Mouse (Mus musculus): ENCODE results near the gene Astn2. TPM values are rescaled to one million over a fixed set of nuclear protein-coding genes. Genes with fewer than 3 reads are reported as not detected.

Gene Astn2
- polyA plus RNA-seq, 1 experiment = not detected

DNA sequence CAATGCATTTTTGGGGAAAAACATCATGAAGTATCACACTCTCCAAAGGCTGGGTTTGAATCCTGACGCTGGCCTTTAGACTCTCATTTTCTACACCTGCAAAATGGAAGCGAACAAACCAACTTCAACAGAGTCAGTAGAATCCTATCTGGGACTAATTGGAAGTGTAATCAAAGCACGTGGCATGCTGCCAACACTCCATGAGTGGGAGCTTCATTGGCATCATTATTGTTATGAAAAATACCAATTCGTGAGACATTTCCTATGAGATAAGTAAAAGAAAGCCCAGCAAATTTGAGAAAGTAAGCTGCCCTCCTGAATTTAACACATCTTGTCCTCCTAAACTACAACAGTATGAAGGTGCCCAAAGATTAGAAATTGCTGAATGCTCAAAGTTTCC, 955.2 kb downstream of the Astn2 start:
- H3ac ChIP-seq (ENCODE audit: control insufficient read depth, insufficient read length) = no peak overlapping the region
- H3K4me3 ChIP-seq = no peak overlapping the region
- no peaks in the 10 kb centered on the region for H3K79me2 ChIP-seq (ENCODE audit: control insufficient read depth, insufficient read depth)
- no peaks in the 10 kb centered on the region for H3K27me3 ChIP-seq (ENCODE audit: control insufficient read depth, insufficient read depth, insufficient read length)
- no peak overlapping the region for H3K4me2 ChIP-seq (ENCODE audit: low read depth)
- H3K36me3 ChIP-seq (ENCODE audit: control insufficient read depth, insufficient read depth) = no peaks in the 10 kb centered on the region
- no peak for TF ChIP-seq POLR2A (IDR thresholded peaks at IDR 0.05; ENCODE audit: insufficient read length, low read depth)
- no peak for TF ChIP-seq TCF12 (IDR thresholded peaks at IDR 0.05; ENCODE audit: insufficient read depth, poor library complexity, severe bottlenecking)
- no peak for TF ChIP-seq POLR2AphosphoS2 (IDR thresholded peaks at IDR 0.05; ENCODE audit: insufficient read length, low read depth)
- no peak for TF ChIP-seq CEBPB (IDR thresholded peaks at IDR 0.05; ENCODE audit: insufficient read depth, poor library complexity, severe bottlenecking)
- TF ChIP-seq E2F4 (IDR thresholded peaks at IDR 0.05; ENCODE audit: insufficient read depth) = no peak
- TF ChIP-seq SRF (IDR thresholded peaks at IDR 0.05; ENCODE audit: control insufficient read depth, insufficient read length, low read depth) = no peak
- TF ChIP-seq MYOD1 (IDR thresholded peaks at IDR 0.05; ENCODE audit: control insufficient read depth in 1 of 3, insufficient read length in 2 of 3, low read depth in 2 of 3) = no peak

DNA sequence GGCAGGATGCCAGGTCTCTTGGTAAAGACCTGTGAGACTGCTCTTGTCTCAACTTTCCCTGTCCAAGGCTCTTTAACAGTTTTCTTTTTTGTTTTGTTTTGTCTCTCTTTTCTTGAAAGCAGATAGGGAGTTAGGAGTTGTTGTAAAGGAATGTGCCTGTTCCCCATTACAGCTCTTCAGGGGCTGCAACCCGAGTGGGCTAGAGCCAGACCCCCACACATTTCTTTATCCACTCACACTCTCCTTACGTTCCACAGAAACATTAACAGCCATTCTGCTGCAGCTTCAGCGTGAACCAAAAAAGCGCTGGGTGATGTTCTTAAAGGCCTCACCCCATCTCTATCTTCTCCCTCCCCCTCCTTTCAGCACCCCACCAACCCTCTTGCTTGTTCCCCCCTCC, 962.7 kb downstream of the Astn2 start:
- no peak for TF ChIP-seq E2F4 (IDR thresholded peaks at IDR 0.05; ENCODE audit: insufficient read depth)
- TF ChIP-seq TCF3 (IDR thresholded peaks at IDR 0.05; ENCODE audit: insufficient read length, low read depth) = no peak
- TF ChIP-seq POLR2AphosphoS2 (IDR thresholded peaks at IDR 0.05; ENCODE audit: insufficient read length, low read depth) = no peak
- no peak for TF ChIP-seq SRF (IDR thresholded peaks at IDR 0.05; ENCODE audit: control insufficient read depth, insufficient read length, low read depth)
- no peak for TF ChIP-seq MYOD1 (IDR thresholded peaks at IDR 0.05; ENCODE audit: control insufficient read depth in 1 of 3, insufficient read length in 2 of 3, low read depth in 2 of 3)
- no peak for TF ChIP-seq TCF12 (IDR thresholded peaks at IDR 0.05; ENCODE audit: insufficient read depth, poor library complexity, severe bottlenecking)
- no peak for TF ChIP-seq USF1 (IDR thresholded peaks at IDR 0.05; ENCODE audit: low read depth)
- no peak for TF ChIP-seq MYOG (IDR thresholded peaks at IDR 0.05; ENCODE audit: control insufficient read depth in 1 of 3, insufficient read depth in 1 of 3, insufficient read length in 2 of 3, low read depth in 2 of 3)
- TF ChIP-seq POLR2A (IDR thresholded peaks at IDR 0.05; ENCODE audit: insufficient read length, low read depth) = no peak
- no peak for TF ChIP-seq REST (IDR thresholded peaks at IDR 0.05; ENCODE audit: insufficient read depth, insufficient read length)
- no peak for TF ChIP-seq MAX (IDR thresholded peaks at IDR 0.05; ENCODE audit: low read depth)
- no peak for TF ChIP-seq CEBPB (IDR thresholded peaks at IDR 0.05; ENCODE audit: insufficient read depth, poor library complexity, severe bottlenecking)
- H3K4me2 ChIP-seq (ENCODE audit: low read depth) = no peak overlapping the region
- no peak overlapping the region for H3ac ChIP-seq (ENCODE audit: control insufficient read depth, insufficient read length)
- no peaks in the 10 kb centered on the region for H3K27me3 ChIP-seq (ENCODE audit: control insufficient read depth, insufficient read depth, insufficient read length)
- no peak overlapping the region for H3K4me3 ChIP-seq
- no peaks in the 10 kb centered on the region for H3K36me3 ChIP-seq (ENCODE audit: control insufficient read depth, insufficient read depth)
- H3K79me2 ChIP-seq (ENCODE audit: control insufficient read depth, insufficient read depth) = no peaks in the 10 kb centered on the region

DNA sequence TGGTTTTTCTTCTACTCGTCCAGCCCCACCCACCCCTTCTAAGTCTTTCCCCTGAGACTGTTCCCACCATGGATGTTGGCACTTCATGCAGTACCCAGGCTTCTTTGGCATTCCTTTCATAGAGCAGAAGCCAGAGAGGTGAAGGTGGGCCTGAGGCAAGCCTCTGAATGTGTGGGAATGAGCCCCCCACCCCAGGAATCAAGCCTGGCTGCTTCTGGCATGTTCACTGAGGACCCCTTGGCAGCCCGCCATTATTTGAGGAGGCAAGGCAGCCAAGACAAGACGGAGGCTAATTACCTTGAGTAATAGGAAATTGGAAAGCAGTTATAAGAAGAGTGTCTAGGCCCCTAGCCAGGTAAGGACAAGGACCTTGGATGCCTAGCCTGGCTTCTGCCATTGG, 973.6 kb downstream of the Astn2 start:
- Histone ChIP-seq H3K36me3 (ENCODE audit: control insufficient read depth, insufficient read depth) (no peaks in the 10 kb centered on the region), H3K27me3 (ENCODE audit: control insufficient read depth, insufficient read depth, insufficient read length) (no peaks in the 10 kb centered on the region), H3K4me2 (ENCODE audit: low read depth) (no peak overlapping the region), H3ac (ENCODE audit: control insufficient read depth, insufficient read length) (no peak overlapping the region), H3K4me3 (no peak overlapping the region), H3K79me2 (ENCODE audit: control insufficient read depth, insufficient read depth) (no peaks in the 10 kb centered on the region)
- no peak for TF ChIP-seq USF1 (IDR thresholded peaks at IDR 0.05; ENCODE audit: low read depth)
- TF ChIP-seq POLR2AphosphoS2 (IDR thresholded peaks at IDR 0.05; ENCODE audit: insufficient read length, low read depth) = no peak
- no peak for TF ChIP-seq REST (IDR thresholded peaks at IDR 0.05; ENCODE audit: insufficient read depth, insufficient read length)
- no peak for TF ChIP-seq TCF3 (IDR thresholded peaks at IDR 0.05; ENCODE audit: insufficient read length, low read depth)
- TF ChIP-seq TCF12 (IDR thresholded peaks at IDR 0.05; ENCODE audit: insufficient read depth, poor library complexity, severe bottlenecking) = no peak
- TF ChIP-seq CEBPB (IDR thresholded peaks at IDR 0.05; ENCODE audit: insufficient read depth, poor library complexity, severe bottlenecking) = no peak
- TF ChIP-seq E2F4 (IDR thresholded peaks at IDR 0.05; ENCODE audit: insufficient read depth) = no peak

DNA sequence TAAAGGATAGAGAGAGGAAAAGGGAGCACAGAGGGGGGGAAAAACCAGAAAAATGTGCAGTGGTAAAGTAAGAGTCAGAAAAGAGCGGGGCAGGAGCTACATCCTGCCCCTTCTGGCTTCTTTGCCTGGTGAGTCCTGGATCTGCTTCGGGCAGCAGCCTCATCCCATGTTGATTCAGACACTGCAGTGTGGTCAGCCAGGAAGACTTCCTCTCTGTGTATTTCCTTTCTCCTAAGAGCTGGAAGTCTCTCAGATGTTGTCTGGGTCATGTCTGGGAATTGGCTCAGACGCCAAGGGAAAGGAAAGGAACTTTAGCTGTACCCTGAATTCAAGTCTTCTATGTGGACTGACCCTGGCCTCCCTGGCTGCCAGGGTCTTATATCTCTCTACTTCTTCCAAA, 976.9 kb downstream of the Astn2 start:
- Histone ChIP-seq H3K79me2 (ENCODE audit: control insufficient read depth, insufficient read depth) (no peaks in the 10 kb centered on the region), H3K4me3 (no peak overlapping the region), H3ac (ENCODE audit: control insufficient read depth, insufficient read length) (no peak overlapping the region), H3K27me3 (ENCODE audit: control insufficient read depth, insufficient read depth, insufficient read length) (no peaks in the 10 kb centered on the region), H3K36me3 (ENCODE audit: control insufficient read depth, insufficient read depth) (no peaks in the 10 kb centered on the region), H3K4me2 (ENCODE audit: low read depth) (no peak overlapping the region)
- TF ChIP-seq MYOG (IDR thresholded peaks at IDR 0.05; ENCODE audit: control insufficient read depth in 1 of 3, insufficient read depth in 1 of 3, insufficient read length in 2 of 3, low read depth in 2 of 3) (no peak), MAX (IDR thresholded peaks at IDR 0.05; ENCODE audit: low read depth) (no peak), POLR2A (IDR thresholded peaks at IDR 0.05; ENCODE audit: insufficient read length, low read depth) (no peak), TCF3 (IDR thresholded peaks at IDR 0.05; ENCODE audit: insufficient read length, low read depth) (no peak), POLR2AphosphoS2 (IDR thresholded peaks at IDR 0.05; ENCODE audit: insufficient read length, low read depth) (no peak), REST (IDR thresholded peaks at IDR 0.05; ENCODE audit: insufficient read depth, insufficient read length) (no peak)

DNA sequence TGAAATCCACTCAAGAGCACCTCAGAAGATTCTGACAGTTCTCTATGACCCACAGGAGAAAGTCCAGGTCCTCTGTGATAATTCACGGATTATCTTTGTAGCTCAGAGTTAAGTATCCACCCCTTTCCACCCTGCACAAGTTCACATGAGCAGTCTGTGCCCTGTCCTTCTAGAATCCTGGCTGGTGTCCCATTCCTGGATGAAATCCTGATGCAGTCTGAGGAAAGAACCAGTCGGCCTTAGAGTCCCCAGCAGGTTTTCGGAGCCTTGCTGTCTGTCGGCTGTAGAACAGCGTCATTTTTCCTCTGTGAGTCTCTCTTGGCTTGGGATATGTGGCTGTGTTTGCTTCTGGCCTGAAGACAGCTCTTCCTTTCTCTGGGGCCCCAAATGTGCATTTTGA, 978.0 kb downstream of the Astn2 start:
- TF ChIP-seq E2F4 (IDR thresholded peaks at IDR 0.05; ENCODE audit: insufficient read depth) = no peak
- TF ChIP-seq REST (IDR thresholded peaks at IDR 0.05; ENCODE audit: insufficient read depth, insufficient read length) = no peak
- no peak for TF ChIP-seq TCF3 (IDR thresholded peaks at IDR 0.05; ENCODE audit: insufficient read length, low read depth)
- TF ChIP-seq TCF12 (IDR thresholded peaks at IDR 0.05; ENCODE audit: insufficient read depth, poor library complexity, severe bottlenecking) = no peak
- no peak for TF ChIP-seq MAX (IDR thresholded peaks at IDR 0.05; ENCODE audit: low read depth)
- TF ChIP-seq POLR2A (IDR thresholded peaks at IDR 0.05; ENCODE audit: insufficient read length, low read depth) = no peak
- TF ChIP-seq USF1 (IDR thresholded peaks at IDR 0.05; ENCODE audit: low read depth) = no peak
- no peak for TF ChIP-seq MYOD1 (IDR thresholded peaks at IDR 0.05; ENCODE audit: control insufficient read depth in 1 of 3, insufficient read length in 2 of 3, low read depth in 2 of 3)
- no peak for TF ChIP-seq MYOG (IDR thresholded peaks at IDR 0.05; ENCODE audit: control insufficient read depth in 1 of 3, insufficient read depth in 1 of 3, insufficient read length in 2 of 3, low read depth in 2 of 3)
- TF ChIP-seq CEBPB (IDR thresholded peaks at IDR 0.05; ENCODE audit: insufficient read depth, poor library complexity, severe bottlenecking) = no peak
- TF ChIP-seq SRF (IDR thresholded peaks at IDR 0.05; ENCODE audit: control insufficient read depth, insufficient read length, low read depth) = no peak
- no peak for TF ChIP-seq POLR2AphosphoS2 (IDR thresholded peaks at IDR 0.05; ENCODE audit: insufficient read length, low read depth)
- no peak overlapping the region for H3K4me2 ChIP-seq (ENCODE audit: low read depth)
- H3K36me3 ChIP-seq (ENCODE audit: control insufficient read depth, insufficient read depth) = no peaks in the 10 kb centered on the region
- no peak overlapping the region for H3K4me3 ChIP-seq
- no peaks in the 10 kb centered on the region for H3K27me3 ChIP-seq (ENCODE audit: control insufficient read depth, insufficient read depth, insufficient read length)
- H3ac ChIP-seq (ENCODE audit: control insufficient read depth, insufficient read length) = no peak overlapping the region
- no peaks in the 10 kb centered on the region for H3K79me2 ChIP-seq (ENCODE audit: control insufficient read depth, insufficient read depth)

All from myocyte (in vitro differentiated cells).